Mouse (Mus musculus) lung, embryonic 14.5 days (tissue): ENCODE data around the gene Tcl1. TPM values are rescaled to one million over a fixed set of nuclear protein-coding genes. Genes with fewer than 3 reads are reported as not detected.
"Not testable (repeated sequence)": the region's sequence is repeated elsewhere in the genome, so short reads cannot be mapped to it uniquely, and the experiment has no call there.

Experiments used
- ATAC-seq: fragments of 200-750 bp; cut with Nextera tagmentation; 2 replicates; pipeline ENCODE4 v1.8.0; 2017; ENCODE audit warnings: mild to moderate bottlenecking, moderate TSS enrichment, moderate library complexity; ENCODE audit not compliant: insufficient read depth
- DNase-seq: peaks from one replicate; pipeline ENCODE4 v3.0.0-alpha.2; 2015
- H3K27ac ChIP-seq: fragments of 300-500 bp; sonication (generic); 2 replicates; pipeline ENCODE4 v1.5.1; 2014; ENCODE audit warnings: low read depth, mild to moderate bottlenecking, moderate library complexity
- H3K27me3 ChIP-seq: fragments of 300-500 bp; sonication (generic); 2 replicates; pipeline ENCODE4 v1.6.1; 2014; ENCODE audit warnings: low read length, control low read depth; ENCODE audit not compliant: insufficient read depth
- H3K36me3 ChIP-seq: fragments of 300-500 bp; sonication (generic); 2 replicates; pipeline ENCODE4 v1.6.1; 2014; ENCODE audit warnings: control low read depth; ENCODE audit not compliant: insufficient read depth
- H3K4me1 ChIP-seq: fragments of 300-500 bp; sonication (generic); 2 replicates; pipeline ENCODE4 v1.6.1; 2014; ENCODE audit warnings: antibody characterized with exemption, control low read depth; ENCODE audit not compliant: insufficient read depth
- H3K4me2 ChIP-seq: fragments of 300-500 bp; sonication (generic); 2 replicates; pipeline ENCODE4 v1.6.1; 2014; ENCODE audit warnings: mild to moderate bottlenecking
- H3K4me3 ChIP-seq: fragments of 300-500 bp; sonication (generic); 2 replicates; pipeline ENCODE4 v1.5.1; 2014; ENCODE audit warnings: low read depth, low read length
- H3K9ac ChIP-seq: fragments of 300-500 bp; sonication (generic); 2 replicates; pipeline ENCODE4 v1.6.1; 2014
- H3K9me3 ChIP-seq: fragments of 300-500 bp; sonication (generic); 2 replicates; pipeline ENCODE4 v1.6.1; 2016; ENCODE audit warnings: low read depth, low read length, control low read depth
- CTCF ChIP-seq: IDR thresholded peaks from 2 replicates; pipeline ENCODE4 v1.5.1; 2016; ENCODE audit warnings: antibody characterized with exemption, low read depth
- WGBS: fragments of 180-500 bp; shearing (Covaris S2); extraction: QIAGEN DNeasy Blood & Tissue Kit; methylation state at CpG from one replicate; pipeline ENCODE4 v1.1.7; 2014; 5-methylcytosine and 5-hydroxymethylcytosine counted together
- polyA plus RNA-seq: library from polyadenylated mRNA; unstranded; fragments of >200 nt; fragmentation: Nextera tagmentation; extraction: Ambion mirVana; gene quantifications from 2 replicates; pipeline ENCODE4 v1.2.1, GENCODE M21; 2014

Tcl1 gene
- polyA plus RNA-seq, 1 experiment from 2014 or later = not detected

- no peak overlapping the region for H3K4me3 ChIP-seq
- ATAC-seq (no peak), DNase-seq (no peak)
- no peaks in the 10 kb centered on the region for H3K9me3 ChIP-seq
- no peak for TF ChIP-seq CTCF
- WGBS = 75% methylated on average over 1 of the region's 1 CpGs
- H3K9ac ChIP-seq = no peak overlapping the region
- H3K27ac ChIP-seq = no peak overlapping the region
- no peaks in the 10 kb centered on the region for H3K4me1 ChIP-seq
- no peaks in the 10 kb centered on the region for H3K27me3 ChIP-seq
- H3K4me2 ChIP-seq = no peak overlapping the region
- H3K36me3 ChIP-seq = no peaks in the 10 kb centered on the region
These were observed 14.2 kb downstream of the Tcl1 start for GRCm38 (mm10) chr12:105208441-105208840.

DNA sequence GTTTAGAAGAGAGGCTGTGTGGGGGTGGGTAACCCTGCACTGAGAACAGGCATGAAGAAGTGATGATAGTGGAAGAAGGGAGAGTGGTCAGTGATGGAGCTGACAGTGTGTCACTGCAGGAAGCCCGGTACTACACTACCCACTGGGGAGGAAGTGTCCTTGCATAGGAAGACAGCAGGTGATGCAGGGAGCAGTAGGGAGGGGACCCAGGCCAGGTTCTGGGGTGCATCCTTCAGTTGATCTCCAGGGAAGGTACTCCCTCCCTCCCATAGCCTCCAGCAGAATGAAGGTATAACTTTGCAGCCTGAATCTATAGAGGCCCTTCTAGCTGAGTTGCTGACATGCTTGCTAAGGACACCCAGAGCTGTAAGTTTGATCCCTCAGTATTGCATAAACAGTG is 15.5 kb downstream of the Tcl1 start:
- WGBS = 71% methylated on average over 1 of the region's 1 CpGs
- no peak overlapping the region for H3K4me3 ChIP-seq
- no peaks in the 10 kb centered on the region for H3K27me3 ChIP-seq
- DNase-seq = no peak
- H3K4me2 ChIP-seq = no peak overlapping the region
- H3K4me1 ChIP-seq = no peaks in the 10 kb centered on the region
- no peak for ATAC-seq
- no peaks in the 10 kb centered on the region for H3K36me3 ChIP-seq
- H3K9me3 ChIP-seq = no peaks in the 10 kb centered on the region
- no peak overlapping the region for H3K27ac ChIP-seq
- no peak for TF ChIP-seq CTCF
- no peak overlapping the region for H3K9ac ChIP-seq

DNA sequence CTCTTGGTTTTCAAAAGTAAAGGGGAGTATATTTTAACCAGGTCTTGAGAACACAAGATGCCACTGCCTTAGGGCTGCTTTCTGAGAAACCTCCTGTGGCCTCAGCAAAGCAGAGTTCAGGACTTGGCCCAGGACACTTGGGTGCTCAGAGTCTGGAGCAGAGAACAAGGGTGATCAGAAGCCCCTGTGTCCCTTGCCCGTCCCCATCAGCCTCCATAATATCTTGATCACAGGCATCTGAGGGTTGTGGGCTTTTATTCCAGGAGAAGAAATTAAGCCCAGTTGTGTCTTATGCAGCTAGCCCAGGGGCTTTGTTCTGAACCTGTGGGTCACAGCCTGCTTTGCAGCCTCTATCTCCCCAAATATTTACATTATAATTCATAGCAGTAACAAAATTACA is 20.9 kb downstream of the Tcl1 start, which contains the start of gene Tcl1b4:
TSS of gene Tcl1b4 (plus strand) at position 301 of the 400 bp plus-strand sequence.
- WGBS = 70% methylated on average over 1 of the region's 1 CpGs
- not testable (repeated sequence) for H3K9ac ChIP-seq, H3K27ac ChIP-seq, H3K4me3 ChIP-seq, DNase-seq, H3K27me3 ChIP-seq, H3K9me3 ChIP-seq, H3K4me2 ChIP-seq, ATAC-seq, H3K4me1 ChIP-seq, H3K36me3 ChIP-seq

DNA sequence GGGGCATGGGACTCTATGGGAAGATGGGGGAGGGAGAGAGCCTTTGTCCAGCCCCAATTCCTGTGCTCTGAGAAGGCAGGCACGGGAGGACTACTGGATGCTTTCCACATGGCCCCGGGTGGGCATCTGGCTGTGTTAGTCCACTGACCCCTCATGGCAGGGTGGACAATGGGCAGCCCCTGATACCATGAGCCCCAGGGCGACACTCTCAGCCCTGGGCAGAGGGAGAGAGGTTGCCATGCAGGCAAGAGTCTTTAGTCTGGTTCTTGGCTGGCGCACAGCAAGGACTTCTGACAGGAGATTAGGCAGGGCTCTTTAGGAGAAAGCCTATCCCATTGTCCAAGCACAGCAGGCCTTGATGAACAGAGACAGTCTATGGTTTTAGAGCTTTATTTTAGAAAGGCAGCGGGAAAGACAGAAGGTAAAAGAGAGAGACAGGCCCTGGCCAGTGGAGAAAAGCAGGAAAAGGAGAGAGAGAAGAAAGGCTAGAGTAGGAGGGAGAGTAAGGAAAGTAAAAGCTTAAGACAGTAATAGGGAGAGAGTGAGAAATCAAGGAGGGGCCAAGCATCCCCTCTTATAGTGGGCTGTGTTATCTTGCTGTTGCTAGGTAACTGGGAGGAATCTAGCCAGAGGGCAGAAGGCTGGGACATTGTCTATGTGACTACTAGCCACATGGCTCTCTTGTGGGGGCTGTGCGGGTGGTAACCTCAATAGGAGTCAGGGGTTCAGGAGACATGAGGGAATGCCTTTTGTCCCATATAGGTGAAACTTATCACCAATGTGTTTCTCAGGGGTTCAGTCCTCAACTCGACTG is 22.7 kb downstream of the Tcl1 start:
- 63% methylated on average over 7 of the region's 7 CpGs for WGBS
- not testable (repeated sequence) for H3K27ac ChIP-seq, H3K4me2 ChIP-seq

GRCm38 (mm10) chr12:105190743-105191142 is 31.9 kb downstream of the Tcl1 start, which contains the start of gene Tcl1b3:
Gene Tcl1b3 (plus strand): TSS chr12:105191043.
- DNase-seq, H3K27me3 ChIP-seq, H3K4me1 ChIP-seq, H3K27ac ChIP-seq, H3K4me3 ChIP-seq, H3K4me2 ChIP-seq, ATAC-seq, H3K9me3 ChIP-seq, H3K9ac ChIP-seq, H3K36me3 ChIP-seq: not testable (repeated sequence)
- WGBS = 89% methylated on average over 6 of the region's 6 CpGs

More for the DNA sequence above, 22.7 kb downstream of the Tcl1 start:
- H3K9ac ChIP-seq, H3K4me3 ChIP-seq, DNase-seq, ATAC-seq, H3K36me3 ChIP-seq, H3K4me1 ChIP-seq, H3K9me3 ChIP-seq, H3K27me3 ChIP-seq: not testable (repeated sequence)

GRCm38 (mm10) chr12:105188980-105189379 is 33.6 kb downstream of the Tcl1 start:
- ATAC-seq, H3K9me3 ChIP-seq, H3K27me3 ChIP-seq, H3K9ac ChIP-seq, DNase-seq, H3K4me3 ChIP-seq, H3K4me1 ChIP-seq, H3K27ac ChIP-seq, H3K4me2 ChIP-seq, H3K36me3 ChIP-seq: not testable (repeated sequence)
- WGBS = 32% methylated on average over 2 of the region's 2 CpGs
- peak; percentile 54 for TF ChIP-seq CTCF

DNA sequence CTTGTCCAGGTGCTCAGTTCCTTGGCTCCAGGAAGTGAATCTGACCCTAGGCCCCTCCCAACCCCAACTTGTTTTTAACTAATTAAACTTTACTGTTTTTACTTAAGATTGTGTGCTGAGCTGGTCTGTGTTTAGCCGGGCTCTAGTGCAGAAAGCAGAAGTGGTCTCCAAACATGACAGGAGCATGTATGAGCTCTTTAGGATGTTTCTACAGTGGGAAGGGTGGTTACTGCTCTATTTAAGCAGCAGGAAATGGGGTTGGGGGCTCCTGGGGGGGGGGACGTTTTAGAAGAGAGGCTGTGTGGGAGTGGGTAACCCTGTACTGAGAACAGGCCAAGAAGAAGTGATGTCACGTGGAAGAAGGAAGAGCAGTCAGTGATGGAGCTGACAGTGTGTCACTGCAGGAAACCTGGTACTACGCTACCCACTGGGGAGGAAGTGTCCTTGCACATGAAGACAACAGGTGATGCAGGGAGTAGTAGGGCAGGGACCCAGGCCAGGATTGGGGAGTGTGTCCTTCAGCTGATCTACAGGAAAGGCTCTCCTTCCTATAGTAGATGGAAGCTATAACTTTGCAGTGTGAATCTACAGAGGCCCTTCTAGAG is 41.5 kb downstream of the Tcl1 start:
- not testable (repeated sequence) for H3K27me3 ChIP-seq, H3K4me1 ChIP-seq, H3K36me3 ChIP-seq, ATAC-seq, H3K4me2 ChIP-seq, H3K27ac ChIP-seq, H3K9ac ChIP-seq, H3K9me3 ChIP-seq, H3K4me3 ChIP-seq, DNase-seq
- WGBS = 60% methylated on average over 4 of the region's 4 CpGs

- ATAC-seq, H3K4me3 ChIP-seq, H3K9ac ChIP-seq, DNase-seq, H3K4me1 ChIP-seq, H3K36me3 ChIP-seq, H3K4me2 ChIP-seq, H3K27me3 ChIP-seq, H3K9me3 ChIP-seq, H3K27ac ChIP-seq: not testable (repeated sequence)
- WGBS = 57% methylated on average over 3 of the region's 3 CpGs
These were observed 46.5 kb downstream of the Tcl1 start, which contains the start of gene Tcl1b5 for GRCm38 (mm10) chr12:105176044-105176443. Gene Tcl1b5 (plus strand): TSS chr12:105176344.
